Mouse (Mus musculus) embryonic stem cell, embryonic (primary cell): ENCODE measurements around the gene Slc35a5.

Experiments
- CTCF ChIA-PET, 4 experiments: fragments of 300-600 bp in 2 of 4; fragments of 350-600 bp in 2 of 4; sonication (Branson Sonifier 250); formaldehyde crosslinking; loops; one replicate each; lab custom pipeline; 2022; ENCODE audit warnings: inconsistent platforms in 2 of 4; lab: Charles Lee
- POLR2A ChIA-PET, 4 experiments: fragments of 300-600 bp in 2 of 4; fragments of 350-600 bp in 2 of 4; sonication (Branson Sonifier 250); formaldehyde crosslinking; loops; one replicate each; lab custom pipeline; 2022; ENCODE audit warnings: antibody characterized with exemption in 4 of 4, inconsistent platforms in 1 of 4; lab: Charles Lee

Slc35a5 gene

DNA sequence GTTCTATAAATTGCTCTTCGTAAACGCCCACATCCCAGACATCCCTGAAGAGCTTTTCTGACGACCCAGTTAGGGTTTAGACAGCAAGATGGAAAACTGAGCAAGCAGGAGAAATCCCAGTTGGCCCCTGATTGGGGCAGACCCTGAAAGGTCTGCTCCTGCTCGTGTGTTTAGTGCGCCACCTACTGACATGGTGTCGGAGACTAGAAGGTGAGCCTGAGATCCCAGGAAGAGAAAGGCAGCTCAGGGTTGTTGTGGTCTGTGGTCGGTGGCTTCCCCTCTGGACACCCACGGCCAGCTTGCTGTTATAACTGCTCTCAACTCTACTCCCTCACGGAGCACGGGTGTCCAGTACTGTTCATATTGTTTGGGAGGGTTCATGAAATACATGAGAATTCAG is 68.5 kb downstream of the Slc35a5 start:
- ChIA-PET CTCF (interaction anchor here (0.6 to 2.8 kb wide), 26 partner anchors 8 to 603 kb away, joined by 3 to 16 read pairs (median 4); partner anchors contain the start of genes Cd200r1 (in 1 of the 4) and Gtpbp8 (in 1 of the 4)), POLR2A (interaction anchor here in 2 of 4 experiments (1.0 to 2.0 kb wide), 2 partner anchors 364 to 365 kb away, joined by 6 to 8 read pairs; partner anchors contain the start of gene Nepro (in 1 of the 2))
